Comparison of ENCODE assay signal across 16 mouse cellular contexts in genomic region chr4:134122281-134122680, GRCm38 (mm10). TPM values are rescaled to one million over a fixed set of nuclear protein-coding genes. Genes with fewer than 3 reads are reported as not detected.
A peak's percentile ranks its signal among the peaks of the same experiment; 100 is the strongest.
DNase-seq lines count a peak whose midpoint lies in the region; ATAC-seq and TF ChIP-seq lines count a peak whose summit lies in the region.
"Had no signal": no experiment of that assay in that cellular context is flagged by ENCODE, and none has a peak within 500 bp of the region (broad histone marks: within the 10 kb centered on the region; RNA-seq: fewer than 3 reads in every experiment).

No protein-coding gene starts in this region.

- H3K9ac ChIP-seq in liver, postnatal 0 days (replicated peaks): no peak overlapping the region
- H3K9ac ChIP-seq: embryonic facial prominence, embryonic 13.5 days; forebrain, embryonic 13.5 days; kidney, embryonic 15.5 days; limb, embryonic 12.5 days had no signal

- H3K27me3 ChIP-seq in liver, postnatal 0 days (ENCODE audit: insufficient read depth, low read length): no peaks in the 10 kb centered on the region
- H3K27me3 ChIP-seq: embryonic facial prominence, embryonic 13.5 days; forebrain, embryonic 13.5 days; kidney, embryonic 15.5 days; limb, embryonic 12.5 days had no signal

- ATAC-seq in CD4-positive, CD25-positive, alpha-beta regulatory T cell, adult 4 months: no peak
- ATAC-seq in liver, postnatal 0 days: no peak
- ATAC-seq: forebrain, embryonic 13.5 days; hindbrain, embryonic 16.5 days; lung, postnatal 0 days had no signal

- H3K4me2 ChIP-seq in liver, postnatal 0 days (ENCODE audit: low read depth, low read length): no peak overlapping the region
- H3K4me2 ChIP-seq: embryonic facial prominence, embryonic 13.5 days; forebrain, embryonic 13.5 days; kidney, embryonic 15.5 days; limb, embryonic 12.5 days had no signal

- no peaks in the 10 kb centered on the region for H3K9me3 ChIP-seq in liver, postnatal 0 days (ENCODE audit: low read length)
- H3K9me3 ChIP-seq: embryonic facial prominence, embryonic 13.5 days; forebrain, embryonic 13.5 days; kidney, embryonic 15.5 days; limb, embryonic 12.5 days; midbrain, embryonic 10.5 days had no signal

- WGBS in liver, postnatal 0 days (ENCODE audit: insufficient replicate concordance): 60% methylated on average over 3 of the region's 3 CpGs

- peak overlapping the region; percentile 60; the same call in 1 of the 2 replicates for H3K27ac ChIP-seq in liver, postnatal 0 days (ENCODE audit: low read depth)
- H3K27ac ChIP-seq: embryonic facial prominence, embryonic 13.5 days; forebrain, embryonic 13.5 days; kidney, embryonic 15.5 days; limb, embryonic 12.5 days had no signal

- no peak for TF ChIP-seq EP300 in liver, postnatal 0 days (IDR thresholded peaks at IDR 0.05; ENCODE audit: low read depth)

- no peak for TF ChIP-seq CTCF in liver, postnatal 0 days (IDR thresholded peaks at IDR 0.05; ENCODE audit: low read depth)

- H3K36me3 ChIP-seq in liver, postnatal 0 days (replicated peaks; ENCODE audit: insufficient read depth, low read length): no peaks in the 10 kb centered on the region; the same call in 1 of the 2 replicates

- peaks cover 38% of the 10 kb centered on the region for H3K4me1 ChIP-seq in liver, postnatal 0 days (ENCODE audit: insufficient read depth)

- DNase-seq in CD4-positive, CD25-positive, alpha-beta regulatory T cell, adult 2 months (ENCODE audit: low read depth, low spot score): peak; percentile 14
- DNase-seq in liver, postnatal 0 days: peak; percentile 17
- DNase-seq in liver (no peak), MN1 (ENCODE audit: low spot score) (peak; percentile 94)
- peak; percentile 59 for DNase-seq in retina, postnatal 1 day
- no peak for DNase-seq in urinary bladder, adult 2 months (ENCODE audit: low spot score)
- DNase-seq in urinary bladder, postnatal 25 days (ENCODE audit: low spot score): no peak
- DNase-seq: cerebellum, postnatal 25 days had no signal

- H3K4me3 ChIP-seq in liver, postnatal 0 days (ENCODE audit: low read depth, low read length): no peak overlapping the region
- H3K4me3 ChIP-seq: embryonic facial prominence, embryonic 13.5 days; forebrain, embryonic 13.5 days; kidney, embryonic 15.5 days; limb, embryonic 12.5 days; midbrain, embryonic 10.5 days had no signal

RNA-seq across cellular contexts. Expression of gene Sh3bgrl3, which starts 6.3 kb away (rescaled TPM):
- polyA plus RNA-seq in CD4-positive, CD25-positive, alpha-beta regulatory T cell, adult 4 months (2017; shearing (Covaris generic)): 1,000 to 10,000 TPM in 1 of 2 experiments, 100 to 1,000 TPM in 1; 977 to 1,004 TPM
- 198 and 215 TPM in 2 replicates for polyA plus RNA-seq in liver, postnatal 0 days (2015; fragmentation: Nextera tagmentation; extraction: Ambion mirVana)
- 337 and 349 TPM in 2 replicates for polyA plus RNA-seq in urinary bladder, adult 2 months (2012; rRNA removed)

RNA-seq across cellular contexts. Expression of gene Ubxn11, which starts 19.9 kb away (rescaled TPM):
- 10 to 100 TPM; 31.2 to 54.2 TPM for polyA plus RNA-seq in CD4-positive, CD25-positive, alpha-beta regulatory T cell, adult 4 months (2017; shearing (Covaris generic))
- polyA plus RNA-seq in liver, postnatal 0 days (2015; fragmentation: Nextera tagmentation; extraction: Ambion mirVana): 0.88 and 0.99 TPM in 2 replicates
- polyA plus RNA-seq in urinary bladder, adult 2 months (2012; rRNA removed): 4.1 and 4.2 TPM in 2 replicates

RNA-seq across cellular contexts. Expression of gene Cd52, which starts 27.4 kb away (rescaled TPM):
- polyA plus RNA-seq in CD4-positive, CD25-positive, alpha-beta regulatory T cell, adult 4 months (2017; shearing (Covaris generic)): 1,000 to 10,000 TPM; 2,918 to 3,094 TPM
- polyA plus RNA-seq in liver, postnatal 0 days (2015; fragmentation: Nextera tagmentation; extraction: Ambion mirVana): 114 and 125 TPM in 2 replicates
- 31.3 and 32.6 TPM in 2 replicates for polyA plus RNA-seq in urinary bladder, adult 2 months (2012; rRNA removed)

Comparison
In these comparisons a context has a peak if more than half of its experiments do, and no peak if none do; other contexts are left out.
1. DNase-seq: peak in CD4-positive, CD25-positive, alpha-beta regulatory T cell, adult 2 months (single experiment), liver, postnatal 0 days (single experiment), MN1 (single experiment) and retina, postnatal 1 day (single experiment); none in liver (single experiment), urinary bladder, adult 2 months (single experiment) and urinary bladder, postnatal 25 days (single experiment).
2. RNA of gene Cd52, which starts 27.4 kb away (polyA plus RNA-seq): 2,918 to 3,094 TPM in CD4-positive, CD25-positive, alpha-beta regulatory T cell, adult 4 months; 114 to 125 TPM in liver, postnatal 0 days and 31.3 to 32.6 TPM in urinary bladder, adult 2 months; every median in the first group is over 10 times any median in the second.